8 mouse cellular contexts compared by ENCODE assay signal in genomic region chr2:71388951-71389763, GRCm38 (mm10). TPM values are rescaled to one million over a fixed set of nuclear protein-coding genes. Genes with fewer than 3 reads are reported as not detected.
DNase-seq lines count a peak whose midpoint lies in the region; ATAC-seq and TF ChIP-seq lines count a peak whose summit lies in the region.

TSS of gene Hat1 (plus strand) at chr2:71388958.

- peaks cover 11% of the 10 kb centered on the region for H3K4me1 ChIP-seq in heart, embryonic 15.5 days (replicated peaks)
- peaks cover 4% of the 10 kb centered on the region in 2 experiments; a peak in 3 of 4 replicates for H3K4me1 ChIP-seq in liver, embryonic 14.5 days (replicated peaks; ENCODE audit: control insufficient read depth in 2 of 2, insufficient read depth in 2 of 2, low read length in 1 of 2)
- H3K4me1 ChIP-seq in neural tube, embryonic 11.5 days (ENCODE audit: control insufficient read depth, insufficient read depth, low read length), result peaks cover 3% of the 10 kb centered on the region; the same call in 1 of the 2 replicates
- H3K4me1 ChIP-seq in stomach, postnatal 0 days (replicated peaks; ENCODE audit: control insufficient read depth, insufficient read depth), result no peaks in the 10 kb centered on the region

- peak within 1 kb of the TSS; percentile 82 for H3K27ac ChIP-seq in heart, embryonic 15.5 days
- H3K27ac ChIP-seq in liver, embryonic 14.5 days, result peak within 1 kb of the TSS; percentile 47
- 0 out of 2 replicates have a peak within 1 kb of the TSS, but pooled peaks have one; percentile 14 for H3K27ac ChIP-seq in neural tube, embryonic 11.5 days (ENCODE audit: low read depth, low read length)
- peak within 1 kb of the TSS; percentile 88 for H3K27ac ChIP-seq in stomach, postnatal 0 days (replicated peaks)

- no peak for TF ChIP-seq EP300 in liver, embryonic 14.5 days (IDR thresholded peaks at IDR 0.05; ENCODE audit: low read depth)
- no peak for TF ChIP-seq EP300 in stomach, postnatal 0 days (optimal IDR thresholded peaks at IDR 0.05)

- peak; percentile 91 for DNase-seq in c-Kit-negative CD71-positive TER-119-positive erythroid progenitor cells, embryonic 14.5 days (ENCODE audit: low read depth, low spot score)
- DNase-seq in fibroblast of lung, adult 2 months (ENCODE audit: low read depth), result peak; percentile 89
- DNase-seq in kidney, postnatal 25 days, result peak; percentile 97 to 98
- DNase-seq in liver, embryonic 14.5 days (ENCODE audit: low read depth in 3 of 3, low spot score in 3 of 3), result peak; percentile 95 to 96 (median 95)
- peak; percentile 99 for DNase-seq in neural tube, embryonic 11.5 days (ENCODE audit: low spot score)
- peak; percentile 97 for DNase-seq in stomach, postnatal 0 days (ENCODE audit: low spot score)

- under 1% methylated on average over 66 of the region's 66 CpGs for WGBS in heart, embryonic 15.5 days
- under 1% methylated on average over 57 of the region's 66 CpGs for WGBS in liver, embryonic 14.5 days (ENCODE audit: insufficient replicate concordance)
- under 1% methylated on average over 60 of the region's 66 CpGs for WGBS in neural tube, embryonic 11.5 days
- 0% methylated on average over 51 of the region's 66 CpGs for WGBS in stomach, postnatal 0 days

- ATAC-seq in CD4-positive, CD25-positive, alpha-beta regulatory T cell, adult 4 months, result peak; percentile 99
- ATAC-seq in heart, embryonic 15.5 days (replicated peaks; ENCODE audit: insufficient number of reproducible peaks, insufficient read depth, low FRiP score, low read depth), result peak; percentile 99
- ATAC-seq in liver, embryonic 14.5 days (ENCODE audit: insufficient read depth), result peak; percentile 98
- peak; percentile 100 for ATAC-seq in neural tube, embryonic 11.5 days (ENCODE audit: insufficient read depth, low FRiP score, low TSS enrichment)
- peak; percentile 99 for ATAC-seq in stomach, postnatal 0 days (ENCODE audit: low FRiP score, low TSS enrichment)

- H3K36me3 ChIP-seq in heart, embryonic 15.5 days, result peaks cover 12% of the 10 kb centered on the region; the same call in 1 of the 2 replicates
- H3K36me3 ChIP-seq in liver, embryonic 14.5 days (replicated peaks; ENCODE audit: control insufficient read depth, insufficient read depth, low read depth), result peaks cover 17% of the 10 kb centered on the region
- 0 out of 2 replicates have a peak, but pooled peaks cover 3% of the 10 kb centered on the region for H3K36me3 ChIP-seq in neural tube, embryonic 11.5 days (ENCODE audit: control insufficient read depth, insufficient read depth, low read length)
- no peaks in the 10 kb centered on the region for H3K36me3 ChIP-seq in stomach, postnatal 0 days (ENCODE audit: control insufficient read depth, insufficient read depth, low read length)

- peak; percentile 19; the same call in 1 of the 2 replicates for TF ChIP-seq CTCF in liver, embryonic 14.5 days (IDR thresholded peaks at IDR 0.05; ENCODE audit: low read depth)
- no peak for TF ChIP-seq CTCF in stomach, postnatal 0 days (IDR thresholded peaks at IDR 0.05; ENCODE audit: low read depth)

- no peaks in the 10 kb centered on the region for H3K27me3 ChIP-seq in heart, embryonic 15.5 days
- H3K27me3 ChIP-seq in liver, embryonic 14.5 days (ENCODE audit: control insufficient read depth, insufficient read depth, low read length), result no peaks in the 10 kb centered on the region
- no peaks in the 10 kb centered on the region for H3K27me3 ChIP-seq in neural tube, embryonic 11.5 days (ENCODE audit: control insufficient read depth, insufficient read depth, low read length)
- no peaks in the 10 kb centered on the region for H3K27me3 ChIP-seq in stomach, postnatal 0 days (ENCODE audit: control insufficient read depth, insufficient read depth, low read length)

- peak within 1 kb of the TSS; percentile 79 for H3K9ac ChIP-seq in heart, embryonic 15.5 days
- peak within 1 kb of the TSS; percentile 84 for H3K9ac ChIP-seq in liver, embryonic 14.5 days (replicated peaks)
- H3K9ac ChIP-seq in neural tube, embryonic 11.5 days (ENCODE audit: low read length), result peak within 1 kb of the TSS; percentile 81
- H3K9ac ChIP-seq in stomach, postnatal 0 days (ENCODE audit: low read length), result peak within 1 kb of the TSS; percentile 88

- H3K4me3 ChIP-seq in heart, embryonic 15.5 days, result peak within 1 kb of the TSS; percentile 80
- H3K4me3 ChIP-seq in liver, embryonic 14.5 days (ENCODE audit: insufficient read depth in 1 of 2, low read depth in 2 of 2, low read length in 2 of 2), result peak within 1 kb of the TSS; percentile 87 to 91
- peak within 1 kb of the TSS; percentile 74 for H3K4me3 ChIP-seq in neural tube, embryonic 11.5 days (ENCODE audit: low read depth, low read length)
- peak within 1 kb of the TSS; percentile 86 for H3K4me3 ChIP-seq in stomach, postnatal 0 days (ENCODE audit: low read depth, low read length)

- H3K4me2 ChIP-seq in heart, embryonic 15.5 days, result peak within 1 kb of the TSS; percentile 69
- peak within 1 kb of the TSS; percentile 82 for H3K4me2 ChIP-seq in liver, embryonic 14.5 days (ENCODE audit: low read depth)
- peak within 1 kb of the TSS; percentile 76 for H3K4me2 ChIP-seq in neural tube, embryonic 11.5 days (ENCODE audit: low read depth)
- peak within 1 kb of the TSS; percentile 81 for H3K4me2 ChIP-seq in stomach, postnatal 0 days (replicated peaks; ENCODE audit: low read depth)

- H3K9me3 ChIP-seq in heart, embryonic 15.5 days (replicated peaks), result no peaks in the 10 kb centered on the region
- no peaks in the 10 kb centered on the region for H3K9me3 ChIP-seq in liver, embryonic 14.5 days (ENCODE audit: control insufficient read depth, low read length)
- no peaks in the 10 kb centered on the region for H3K9me3 ChIP-seq in neural tube, embryonic 11.5 days (ENCODE audit: control insufficient read depth, low read length)
- no peaks in the 10 kb centered on the region for H3K9me3 ChIP-seq in stomach, postnatal 0 days (ENCODE audit: control insufficient read depth, low read length)

RNA-seq across cellular contexts. Expression of gene Hat1, which starts in this region (rescaled TPM):
- 10 to 100 TPM; 57.1 to 58.8 TPM for polyA plus RNA-seq in CD4-positive, CD25-positive, alpha-beta regulatory T cell, adult 4 months (2017; shearing (Covaris generic))
- polyA plus RNA-seq in heart, embryonic 15.5 days (2015; fragmentation: Nextera tagmentation; extraction: Ambion mirVana), result 98.7 and 104 TPM in 2 replicates
- polyA plus RNA-seq in liver, embryonic 14.5 days (2012; rRNA removed), result 41.3 and 69.4 TPM in 2 replicates
- 120 and 122 TPM in 2 replicates for polyA plus RNA-seq in liver, embryonic 14.5 days (2014; fragmentation: Nextera tagmentation; extraction: Ambion mirVana)
- 135 and 138 TPM in 2 replicates for polyA plus RNA-seq in neural tube, embryonic 11.5 days (2014; fragmentation: Nextera tagmentation; extraction: Ambion mirVana)
- 49.9 and 50.8 TPM in 2 replicates for polyA plus RNA-seq in stomach, postnatal 0 days (2015; fragmentation: Nextera tagmentation; extraction: Ambion mirVana)

Comparison
In these comparisons a context has a peak if more than half of its experiments do, and no peak if none do; other contexts are left out.
1. Peak in every context shown above with its lines: DNase-seq, ATAC-seq, H3K4me3 ChIP-seq and H3K27ac ChIP-seq.
2. H3K27ac ChIP-seq: peak in every context shown above with its lines; median percentile 88 in stomach, postnatal 0 days; 82 in heart, embryonic 15.5 days; 47 in liver, embryonic 14.5 days; 14 in neural tube, embryonic 11.5 days.